Mouse (Mus musculus) embryonic fibroblast, embryonic 13.5 days (primary cell): ENCODE measurements around the gene Dnmt3a. TPM values are rescaled to one million over a fixed set of nuclear protein-coding genes. Genes with fewer than 3 reads are reported as not detected.

Source experiments
- H3K27ac ChIP-seq: 2 replicates; pipeline ENCODE4 v1.5.1; 2012; ENCODE audit warnings: low read length, control low read depth, inconsistent platforms; ENCODE audit not compliant: insufficient read depth
- H3K4me1 ChIP-seq: 2 replicates; pipeline ENCODE4 v1.6.1; 2011; ENCODE audit warnings: low read length; ENCODE audit not compliant: control insufficient read depth, insufficient read depth
- H3K4me3 ChIP-seq: 2 replicates; pipeline ENCODE4 v1.5.1; 2011; ENCODE audit warnings: mild to moderate bottlenecking, control low read depth, low read length; ENCODE audit not compliant: insufficient read depth
- CTCF ChIP-seq: IDR thresholded peaks from 2 replicates; pipeline ENCODE4 v1.5.1; 2011; ENCODE audit warnings: mild to moderate bottlenecking, control low read depth, low read length, moderate library complexity, borderline replicate concordance; ENCODE audit not compliant: insufficient read depth
- POLR2A ChIP-seq: IDR thresholded peaks from 2 replicates; pipeline ENCODE4 v1.6.1; 2011; ENCODE audit warnings: low read depth, mild to moderate bottlenecking, control low read depth, low read length, moderate library complexity
- polyA plus RNA-seq: library from polyadenylated mRNA; stranded (reverse); fragments of >200 nt; gene quantifications from 2 replicates; pipeline ENCODE4 v1.2.4, GENCODE M21; 2011; ENCODE audit warnings: low read depth; ENCODE audit not compliant: missing spikeins, insufficient read length

The Dnmt3a gene
- polyA plus RNA-seq, 1 experiment = 27.0 TPM

DNA sequence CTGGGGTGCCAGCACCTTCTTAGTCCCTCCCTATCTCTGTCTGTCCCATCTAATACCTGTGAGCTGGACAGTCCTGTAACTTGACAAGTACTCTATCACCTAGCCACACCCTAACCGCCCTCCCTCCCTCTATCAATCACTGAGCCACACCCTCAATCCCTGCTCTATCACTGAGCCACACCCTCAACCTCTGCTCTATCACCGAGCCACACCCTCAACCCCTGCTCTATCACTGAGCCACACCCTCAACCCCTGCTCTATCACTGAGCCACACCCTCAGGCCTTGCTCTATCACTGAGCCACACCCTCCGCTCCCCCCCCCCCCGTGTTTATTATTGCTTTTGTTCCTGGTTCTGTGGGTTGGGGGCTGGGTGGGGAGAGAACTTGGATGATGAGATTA, 10.2 kb upstream of the Dnmt3a start:
- no peak for TF ChIP-seq CTCF
- TF ChIP-seq POLR2A = no peak
- H3K27ac ChIP-seq = no peak overlapping the region
- H3K4me1 ChIP-seq = no peaks in the 10 kb centered on the region
- no peak overlapping the region for H3K4me3 ChIP-seq

DNA sequence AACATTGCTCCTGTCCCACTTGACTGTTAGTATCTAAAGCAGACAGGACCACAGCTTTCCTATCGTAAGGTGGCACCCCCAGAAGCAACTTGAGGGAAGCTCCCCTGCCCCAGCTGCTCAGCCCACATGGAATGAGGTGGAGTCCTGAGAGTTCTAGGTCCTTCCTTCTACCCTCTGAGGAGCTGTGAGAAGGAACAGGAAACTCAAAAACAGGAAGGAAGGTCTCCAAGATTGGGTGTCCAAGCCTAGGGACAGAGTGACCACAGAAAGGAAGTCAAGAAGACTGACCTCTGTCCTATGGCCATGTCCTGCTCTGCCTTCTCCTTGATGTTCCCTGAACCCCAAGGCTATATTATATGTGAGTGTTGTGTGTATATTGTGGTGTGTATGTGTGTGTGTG, 6.3 kb upstream of the Dnmt3a start:
- Histone ChIP-seq H3K4me1 (no peaks in the 10 kb centered on the region), H3K4me3 (no peak overlapping the region), H3K27ac (no peak overlapping the region)
- TF ChIP-seq CTCF = no peak
- TF ChIP-seq POLR2A = no peak

DNA sequence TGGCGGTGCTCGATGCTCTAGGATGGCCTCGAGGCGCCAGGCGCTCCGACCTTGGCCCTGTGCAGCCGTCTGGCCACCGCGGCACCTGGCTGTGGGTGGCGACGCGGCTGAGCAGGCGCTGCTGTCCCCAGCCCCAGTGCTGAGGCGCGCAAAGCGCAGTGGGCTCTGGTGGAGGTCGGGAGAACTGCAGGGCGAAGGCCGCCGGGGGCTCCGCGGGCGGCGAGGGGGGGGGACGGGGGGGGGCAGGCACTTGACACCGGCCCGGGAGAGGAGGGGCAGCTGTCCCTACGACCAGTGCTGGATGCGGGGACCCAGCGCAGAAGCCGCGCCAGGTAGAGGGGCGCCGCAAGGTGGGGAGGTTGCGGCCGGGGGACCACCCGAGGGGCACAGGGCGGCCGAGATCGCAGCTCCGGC, 471 bp downstream of the Dnmt3a start:
- H3K4me1 ChIP-seq = no peaks in the 10 kb centered on the region
- TF ChIP-seq CTCF = peak; percentile 46; the same call in 1 of the 2 replicates
- no peak for TF ChIP-seq POLR2A
- H3K27ac ChIP-seq = no peak overlapping the region
- H3K4me3 ChIP-seq = peak overlapping the region; percentile 64

DNA sequence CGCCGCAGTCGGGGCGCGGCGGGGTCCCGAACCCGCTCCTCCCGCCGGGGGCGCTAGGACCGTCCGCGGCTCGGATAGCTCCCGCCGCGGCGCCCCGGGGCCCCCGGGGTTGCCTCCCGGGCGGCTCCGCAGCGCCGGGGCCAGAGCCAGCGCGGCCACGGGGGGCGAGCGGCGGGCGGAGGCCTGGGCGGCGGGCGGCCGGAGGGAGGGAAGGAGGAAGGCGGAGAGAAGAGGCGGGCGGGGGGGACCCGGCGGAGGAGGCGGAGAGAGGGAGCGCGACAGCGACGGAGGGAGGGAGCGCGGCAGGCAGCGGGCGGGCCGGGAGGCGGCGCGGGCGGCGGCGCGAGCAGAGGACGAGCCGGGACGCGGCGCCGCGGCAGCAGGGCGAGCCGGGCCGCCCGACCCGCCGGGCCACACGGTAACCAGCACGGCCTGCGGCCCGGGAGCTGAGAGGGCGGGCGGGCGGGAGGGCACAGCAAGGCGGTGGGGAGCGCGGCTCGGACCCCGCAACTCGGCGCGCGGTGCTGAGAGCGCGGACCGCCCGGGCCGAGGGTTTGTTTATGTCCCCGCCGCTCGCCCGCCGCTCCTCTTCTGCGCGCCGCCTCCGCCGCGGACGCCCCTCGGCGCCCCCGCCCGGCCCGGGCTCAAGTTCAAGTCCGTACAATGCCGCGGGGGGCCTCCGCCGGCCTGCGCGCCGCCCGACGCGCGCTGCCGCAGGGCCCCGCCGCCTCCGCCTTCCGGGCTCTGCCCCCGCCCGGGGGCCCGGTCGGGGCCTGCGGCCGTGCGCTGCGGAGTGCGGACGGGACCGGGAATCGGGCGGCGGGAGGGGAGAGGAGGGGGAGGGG, 1.1 kb downstream of the Dnmt3a start:
- Histone ChIP-seq H3K27ac (no peak overlapping the region), H3K4me1 (no peaks in the 10 kb centered on the region), H3K4me3 (peak overlapping the region; percentile 64)
- TF ChIP-seq CTCF (no peak), POLR2A (peak; percentile 30; the same call in 1 of the 2 replicates)

DNA sequence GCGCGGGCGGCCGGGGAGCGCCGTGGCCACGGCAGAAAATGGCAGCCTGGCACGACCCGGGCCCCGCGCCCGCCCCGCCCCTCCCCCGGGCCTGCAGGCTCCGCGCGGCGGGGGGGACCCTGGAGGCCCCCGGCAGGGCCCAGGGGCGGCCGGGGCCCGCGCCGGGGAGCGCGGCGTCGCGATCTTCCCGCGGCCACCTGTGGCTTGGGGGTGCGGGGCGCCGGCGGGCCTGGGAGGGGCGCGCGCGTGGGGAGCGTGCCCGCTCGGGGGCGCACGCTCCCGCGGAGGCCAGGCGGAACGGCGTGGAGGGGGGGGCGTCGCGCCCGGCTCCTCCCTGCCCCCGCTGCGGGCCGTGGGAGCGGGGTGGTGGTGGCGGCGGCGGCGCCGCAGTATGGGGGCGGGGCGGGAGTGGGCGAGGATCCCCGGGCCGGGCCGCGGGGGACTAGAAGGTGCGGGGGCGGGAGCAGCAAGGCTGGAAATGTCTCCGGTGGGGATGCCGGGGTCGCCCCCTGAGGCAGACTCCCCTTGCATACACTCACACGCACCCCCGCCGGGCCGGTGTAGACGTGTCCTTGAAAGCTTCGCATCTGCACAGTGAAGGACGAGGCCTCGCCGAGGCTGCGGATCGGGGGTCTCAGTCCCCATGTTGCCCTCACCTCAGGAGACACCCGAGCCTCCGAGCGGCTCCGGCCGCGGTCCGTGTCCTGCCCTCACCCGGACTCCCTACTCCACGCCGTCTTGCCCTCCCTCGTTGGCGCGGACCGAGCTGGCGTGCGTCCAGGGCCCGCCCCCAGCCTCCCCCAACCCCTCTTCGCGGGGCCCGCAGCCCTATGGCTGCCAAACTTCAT, 2.0 kb downstream of the Dnmt3a start:
- TF ChIP-seq POLR2A (0 out of 2 replicates have a peak, but pooled peaks have one; percentile 19), CTCF (no peak)
- no peaks in the 10 kb centered on the region for H3K4me1 ChIP-seq
- no peak overlapping the region for H3K27ac ChIP-seq
- peak overlapping the region; percentile 57 for H3K4me3 ChIP-seq

DNA sequence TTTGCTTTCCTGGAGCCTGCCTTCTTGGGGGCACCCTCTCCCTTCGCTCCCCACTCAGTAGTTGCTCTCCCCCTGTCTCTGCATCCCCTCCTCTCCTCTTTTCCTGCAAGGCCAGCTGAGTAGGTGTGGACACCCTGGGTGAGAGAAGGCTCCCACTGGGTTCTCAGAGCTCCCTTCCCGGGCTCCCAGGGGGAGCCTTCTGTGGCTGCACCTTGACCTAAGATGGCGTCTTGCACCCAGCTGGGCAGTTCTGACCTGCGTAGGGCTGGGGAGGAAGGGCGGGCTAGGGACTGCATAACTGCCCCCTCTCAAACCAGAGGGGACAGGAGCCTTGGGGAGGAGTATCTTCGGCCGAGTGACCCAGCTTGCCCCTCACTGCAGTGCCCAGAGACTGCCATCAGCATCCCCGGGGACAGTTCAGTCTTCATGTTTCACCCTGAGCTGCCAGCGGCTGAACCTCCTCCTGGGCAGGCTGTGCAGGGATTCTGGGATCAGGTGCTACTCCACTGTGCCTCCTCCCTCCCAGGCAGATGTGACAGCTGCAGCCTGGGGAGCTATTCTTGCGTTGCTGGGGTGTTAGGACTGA, 2.7 kb downstream of the Dnmt3a start:
- Histone ChIP-seq H3K4me3 (peak overlapping the region; percentile 57), H3K27ac (no peak overlapping the region), H3K4me1 (no peaks in the 10 kb centered on the region)
- no peak for TF ChIP-seq CTCF
- TF ChIP-seq POLR2A = no peak

DNA sequence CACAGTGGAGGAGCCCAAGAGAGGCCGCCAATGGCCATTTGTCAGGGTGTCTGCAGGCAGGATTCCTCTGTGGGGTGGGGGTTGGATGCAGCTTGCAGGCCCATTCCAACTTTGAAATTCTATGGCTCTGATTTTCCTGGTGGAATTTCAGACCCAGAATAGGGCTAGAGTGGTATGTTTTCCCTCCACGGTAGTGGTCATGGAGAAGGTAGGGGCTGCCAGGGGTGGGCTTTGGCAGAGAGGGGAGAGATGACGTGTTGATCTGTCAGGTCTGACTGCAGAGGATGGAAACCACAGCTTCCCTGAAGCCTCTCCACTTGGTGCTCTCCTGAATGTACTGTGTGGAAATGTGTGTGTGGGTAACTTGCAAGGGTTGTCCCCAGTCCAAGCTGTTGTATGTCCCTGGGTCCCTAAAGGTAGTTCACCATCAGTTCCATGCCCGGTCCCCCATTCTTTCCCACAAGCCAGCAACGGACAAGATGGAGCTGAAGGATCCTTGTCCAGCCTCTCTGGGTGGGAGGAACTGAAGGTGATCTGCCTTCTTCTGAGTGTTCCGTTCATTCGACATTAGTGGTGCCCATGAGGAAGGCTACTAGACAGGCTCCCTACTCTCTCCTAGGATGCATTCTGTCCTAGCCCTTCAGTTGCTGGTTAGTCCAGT, 3.8 kb downstream of the Dnmt3a start:
- H3K27ac ChIP-seq = no peak overlapping the region
- H3K4me3 ChIP-seq = no peak overlapping the region
- TF ChIP-seq POLR2A = no peak
- no peak for TF ChIP-seq CTCF
- no peaks in the 10 kb centered on the region for H3K4me1 ChIP-seq

DNA sequence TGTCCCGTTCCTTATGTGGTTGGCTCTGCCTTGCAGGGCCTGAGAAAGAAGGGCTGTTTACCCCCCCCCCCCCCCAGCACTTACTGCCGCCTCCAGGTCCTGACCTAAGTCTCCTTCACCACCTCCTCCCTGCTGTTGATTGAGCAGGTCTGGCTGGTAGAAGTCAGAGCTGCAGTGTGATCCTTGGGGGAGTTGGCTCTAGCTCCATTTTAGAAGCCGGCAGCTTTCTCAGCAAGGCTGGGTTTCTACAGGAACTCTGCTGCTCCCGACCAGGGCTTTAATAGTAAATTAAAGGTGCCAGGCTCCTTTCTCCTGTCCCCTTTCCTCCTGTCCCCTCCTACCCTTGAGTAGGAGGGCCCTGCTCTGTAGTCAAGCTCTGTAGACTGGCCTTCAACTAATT, 4.6 kb downstream of the Dnmt3a start:
- no peak overlapping the region for H3K4me3 ChIP-seq
- no peaks in the 10 kb centered on the region for H3K4me1 ChIP-seq
- H3K27ac ChIP-seq = no peak overlapping the region
- TF ChIP-seq POLR2A = no peak
- TF ChIP-seq CTCF = no peak

DNA sequence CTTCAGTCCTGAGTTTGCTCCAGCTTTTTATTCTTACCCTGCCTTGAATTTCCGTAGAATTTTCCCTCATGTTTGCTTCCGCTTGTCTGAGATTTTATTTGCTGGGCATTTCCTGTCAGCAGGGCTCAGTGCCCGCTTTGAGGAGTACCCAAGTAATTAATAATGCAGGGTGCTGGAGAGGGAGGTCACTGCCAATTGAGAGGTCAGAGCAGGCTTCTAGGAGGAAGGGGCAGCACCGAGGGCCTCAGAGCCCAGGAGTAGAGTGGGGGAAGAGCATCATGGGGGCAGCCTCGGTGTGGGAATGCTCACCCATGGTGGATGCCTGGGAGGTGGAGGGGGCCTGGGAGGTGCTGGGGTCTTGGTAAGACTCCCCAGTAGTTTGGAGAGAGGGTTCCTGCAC, 5.8 kb downstream of the Dnmt3a start:
- no peaks in the 10 kb centered on the region for H3K4me1 ChIP-seq
- no peak overlapping the region for H3K4me3 ChIP-seq
- H3K27ac ChIP-seq = no peak overlapping the region
- TF ChIP-seq POLR2A = no peak
- TF ChIP-seq CTCF = no peak
